Mouse (Mus musculus): ENCODE data around the gene Wipf2. TPM values are rescaled to one million over a fixed set of nuclear protein-coding genes. Genes with fewer than 3 reads are reported as not detected.
A peak's percentile ranks its signal among the peaks of the same experiment; 100 is the strongest.

The Wipf2 gene
- polyA plus RNA-seq, 1 experiment from 2014 or later, result 1.3 TPM

DNA sequence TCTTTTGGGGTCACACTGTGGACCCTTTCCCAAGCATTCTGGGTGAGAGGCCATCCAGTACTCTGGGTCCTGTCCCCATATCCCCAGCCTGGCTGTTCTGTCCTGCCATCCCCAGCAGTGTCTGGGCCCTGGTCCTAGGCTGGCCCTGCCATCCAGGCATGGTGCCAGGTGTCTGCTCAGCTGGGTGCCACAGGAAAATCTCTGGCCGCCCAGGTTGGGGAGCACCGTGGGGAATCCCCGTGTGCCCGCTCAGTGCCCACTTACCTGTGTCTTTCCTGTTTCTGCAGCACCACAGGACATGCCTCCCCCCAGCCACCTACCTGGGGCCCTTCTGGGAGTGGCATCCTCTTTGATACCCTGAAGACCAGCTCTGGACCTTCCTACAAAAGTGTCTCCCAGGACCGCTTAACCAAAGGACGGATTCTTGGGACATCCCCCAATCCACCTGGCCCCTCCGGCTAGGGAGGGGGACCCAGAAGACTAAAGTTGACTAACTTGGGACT is 86.6 kb downstream of the Wipf2 start:
- Histone ChIP-seq H3K27me3 (no peaks in the 10 kb centered on the region), H3K9me3 (replicated peaks) (no peaks in the 10 kb centered on the region), H3K9ac (no peak overlapping the region), H3K4me2 (no peak overlapping the region), H3K4me1 (replicated peaks) (peaks cover 93% of the 10 kb centered on the region), H3K4me3 (replicated peaks) (no peak overlapping the region), H3K27ac (no peak overlapping the region), H3K36me3 (no peaks in the 10 kb centered on the region)
- no peak for DNase-seq
- no peak for ATAC-seq (ENCODE audit: low read depth)
- WGBS (ENCODE audit: insufficient replicate concordance), result 80% methylated on average over 7 of the region's 7 CpGs

DNA sequence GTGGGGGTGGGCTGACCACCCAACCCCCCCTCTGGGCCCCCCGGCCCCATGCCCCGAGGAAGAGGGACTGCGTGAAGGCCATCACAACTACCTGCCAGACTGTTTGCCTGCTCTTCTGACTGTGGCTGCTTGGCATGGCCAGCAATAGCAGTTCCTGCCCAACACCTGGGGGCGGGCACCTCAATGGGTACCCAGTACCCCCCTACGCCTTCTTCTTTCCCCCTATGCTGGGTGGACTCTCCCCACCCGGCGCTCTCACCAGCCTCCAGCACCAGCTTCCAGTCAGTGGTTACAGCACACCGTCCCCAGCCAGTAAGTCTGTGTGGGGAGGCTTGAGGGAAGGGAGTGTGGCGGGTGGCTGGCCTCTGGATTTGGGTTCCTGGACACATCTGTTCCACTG is 87.0 kb downstream of the Wipf2 start:
- Histone ChIP-seq H3K36me3 (no peaks in the 10 kb centered on the region), H3K4me1 (replicated peaks) (peaks cover 92% of the 10 kb centered on the region), H3K4me2 (no peak overlapping the region), H3K9ac (no peak overlapping the region), H3K27me3 (no peaks in the 10 kb centered on the region), H3K9me3 (replicated peaks) (no peaks in the 10 kb centered on the region), H3K27ac (no peak overlapping the region), H3K4me3 (replicated peaks) (no peak overlapping the region)
- DNase-seq (no peak), ATAC-seq (ENCODE audit: low read depth) (no peak)
- WGBS (ENCODE audit: insufficient replicate concordance), result 67% methylated on average over 9 of the region's 9 CpGs

DNA sequence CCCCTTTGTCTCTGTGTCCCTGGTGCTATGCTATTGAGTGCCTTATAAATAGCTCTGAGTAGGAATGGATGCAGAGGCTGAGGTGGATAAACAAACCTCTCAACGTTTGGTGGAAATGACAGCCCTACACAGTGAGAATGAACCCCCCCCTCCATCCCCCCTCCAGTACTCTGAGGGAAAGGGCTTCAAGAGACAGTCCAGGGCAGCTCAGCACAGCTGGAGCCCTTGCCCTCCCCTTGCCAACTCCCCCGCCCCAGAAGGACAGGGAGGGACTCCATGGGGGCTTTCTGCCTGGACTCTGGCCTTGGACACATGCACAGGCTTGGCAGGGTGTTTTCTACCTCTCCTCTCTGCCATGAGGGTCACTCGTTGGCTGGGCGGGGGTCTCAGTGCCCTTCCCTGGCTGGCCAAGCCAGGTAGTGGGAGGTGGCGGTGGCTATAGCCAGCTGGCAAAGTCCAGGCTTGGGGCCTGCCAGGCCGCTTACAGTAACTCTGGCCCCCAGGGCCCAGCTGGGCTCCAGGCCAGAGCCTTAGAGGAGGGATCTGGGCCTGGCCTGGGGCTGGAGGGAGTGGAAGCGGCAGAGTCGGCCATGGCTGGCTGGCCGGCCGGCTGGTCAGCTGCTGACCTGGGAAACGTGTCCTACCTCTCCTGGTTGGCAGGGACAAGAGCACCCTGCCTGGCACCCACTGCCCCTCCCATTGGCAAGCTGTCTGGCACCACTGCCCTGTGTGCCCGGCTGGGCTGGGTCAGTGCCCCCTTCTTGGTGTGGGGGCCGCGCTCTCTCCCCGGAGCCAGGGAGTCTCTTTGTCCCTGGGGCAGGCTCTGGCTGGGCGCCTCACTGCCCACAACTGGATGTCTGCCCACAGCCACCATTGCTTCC is 87.8 kb downstream of the Wipf2 start:
- H3K4me3 ChIP-seq (replicated peaks), result no peak overlapping the region
- no peak for ATAC-seq (ENCODE audit: low read depth)
- H3K27ac ChIP-seq, result peak overlapping the region; percentile 58
- 70% methylated on average over 16 of the region's 16 CpGs for WGBS (ENCODE audit: insufficient replicate concordance)
- no peaks in the 10 kb centered on the region for H3K9me3 ChIP-seq (replicated peaks)
- no peak overlapping the region for H3K9ac ChIP-seq
- H3K27me3 ChIP-seq, result no peaks in the 10 kb centered on the region
- H3K36me3 ChIP-seq, result no peaks in the 10 kb centered on the region
- peaks cover 90% of the 10 kb centered on the region for H3K4me1 ChIP-seq (replicated peaks)
- DNase-seq, result no peak
- no peak overlapping the region for H3K4me2 ChIP-seq

DNA sequence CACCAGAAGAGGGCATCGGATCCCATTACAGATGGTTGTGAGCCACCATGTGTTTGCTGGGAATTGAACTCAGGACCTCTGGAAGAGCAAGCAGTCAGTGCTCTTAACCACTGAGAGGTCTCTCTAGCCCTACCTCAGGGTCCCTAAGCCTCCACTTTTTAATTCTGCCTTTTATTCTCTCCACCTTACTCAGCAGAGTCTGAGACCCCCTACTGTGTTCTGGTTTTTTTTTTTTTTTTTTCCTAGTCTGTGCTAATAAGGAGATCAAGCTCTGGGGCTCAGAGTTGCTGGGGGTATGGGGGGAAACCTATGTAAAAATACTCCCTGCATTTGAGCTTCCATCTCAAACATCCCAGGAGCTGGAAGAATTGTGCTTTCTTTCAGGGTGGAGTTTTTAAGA is 88.7 kb downstream of the Wipf2 start:
- Histone ChIP-seq H3K27me3 (no peaks in the 10 kb centered on the region), H3K4me2 (no peak overlapping the region), H3K9ac (no peak overlapping the region), H3K4me1 (replicated peaks) (peaks cover 88% of the 10 kb centered on the region), H3K27ac (no peak overlapping the region; the same call in 1 of the 2 replicates), H3K4me3 (replicated peaks) (no peak overlapping the region), H3K9me3 (replicated peaks) (no peaks in the 10 kb centered on the region), H3K36me3 (no peaks in the 10 kb centered on the region)
- no peak for ATAC-seq (ENCODE audit: low read depth)
- no peak for DNase-seq
- WGBS (ENCODE audit: insufficient replicate concordance), result 77% methylated on average over 1 of the region's 1 CpGs

DNA sequence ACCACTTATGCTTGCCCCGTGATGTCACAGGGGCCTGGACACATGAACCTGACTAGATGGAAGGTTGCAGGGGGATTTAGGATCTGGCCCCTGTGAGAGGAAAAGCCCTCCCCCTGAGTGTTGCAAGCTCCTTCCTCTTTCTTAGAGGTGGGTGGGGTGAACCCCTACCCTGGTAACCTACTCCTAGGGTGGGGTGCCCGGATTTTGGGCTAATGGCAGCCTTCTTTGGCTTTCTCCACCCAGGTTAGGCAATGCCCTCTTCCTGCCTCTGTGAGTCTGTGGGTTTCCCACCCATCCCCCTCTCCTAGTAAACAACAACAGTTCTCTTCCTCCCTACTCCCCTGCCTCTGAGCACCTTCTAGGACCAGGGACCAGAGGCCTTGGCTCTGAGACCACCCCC is 89.3 kb downstream of the Wipf2 start:
- ATAC-seq (ENCODE audit: low read depth), result no peak
- H3K4me1 ChIP-seq (replicated peaks), result peaks cover 84% of the 10 kb centered on the region
- no peaks in the 10 kb centered on the region for H3K27me3 ChIP-seq
- 29% methylated on average over 2 of the region's 2 CpGs for WGBS (ENCODE audit: insufficient replicate concordance)
- H3K9me3 ChIP-seq (replicated peaks), result no peaks in the 10 kb centered on the region
- no peak overlapping the region for H3K27ac ChIP-seq
- H3K4me2 ChIP-seq, result no peak overlapping the region
- no peak overlapping the region for H3K9ac ChIP-seq
- no peaks in the 10 kb centered on the region for H3K36me3 ChIP-seq
- no peak overlapping the region for H3K4me3 ChIP-seq (replicated peaks)
- no peak for DNase-seq

DNA sequence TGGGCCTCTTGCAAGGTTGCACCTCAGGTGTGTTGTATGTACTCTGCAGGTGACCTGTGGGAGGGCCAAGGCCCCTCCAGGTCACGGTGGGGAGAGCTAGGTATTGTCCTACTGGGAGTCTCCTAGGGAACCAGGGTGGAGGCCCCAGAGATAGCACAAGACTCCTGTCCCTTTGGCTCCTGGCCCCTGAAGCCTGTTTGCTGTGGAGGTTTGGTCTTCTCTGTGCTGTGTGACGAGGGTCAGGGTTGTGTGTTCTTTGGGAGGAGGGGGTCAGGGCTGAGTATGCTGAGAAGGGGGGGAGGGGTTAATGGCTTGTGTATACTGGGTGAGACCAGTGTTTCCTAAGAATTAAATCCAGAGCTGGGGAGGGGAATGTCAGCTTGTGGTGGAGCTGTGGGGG is 89.9 kb downstream of the Wipf2 start:
- Histone ChIP-seq H3K9me3 (replicated peaks) (no peaks in the 10 kb centered on the region), H3K4me2 (peak overlapping the region; percentile 33; the same call in 1 of the 2 replicates), H3K36me3 (no peaks in the 10 kb centered on the region), H3K4me1 (replicated peaks) (peaks cover 82% of the 10 kb centered on the region), H3K27ac (peak overlapping the region; percentile 66; the same call in 1 of the 2 replicates), H3K9ac (no peak overlapping the region), H3K4me3 (replicated peaks) (no peak overlapping the region), H3K27me3 (no peaks in the 10 kb centered on the region)
- no peak for DNase-seq
- peak; percentile 55 for ATAC-seq (ENCODE audit: low read depth)
- WGBS (ENCODE audit: insufficient replicate concordance), result 23% methylated on average over 2 of the region's 2 CpGs

DNA sequence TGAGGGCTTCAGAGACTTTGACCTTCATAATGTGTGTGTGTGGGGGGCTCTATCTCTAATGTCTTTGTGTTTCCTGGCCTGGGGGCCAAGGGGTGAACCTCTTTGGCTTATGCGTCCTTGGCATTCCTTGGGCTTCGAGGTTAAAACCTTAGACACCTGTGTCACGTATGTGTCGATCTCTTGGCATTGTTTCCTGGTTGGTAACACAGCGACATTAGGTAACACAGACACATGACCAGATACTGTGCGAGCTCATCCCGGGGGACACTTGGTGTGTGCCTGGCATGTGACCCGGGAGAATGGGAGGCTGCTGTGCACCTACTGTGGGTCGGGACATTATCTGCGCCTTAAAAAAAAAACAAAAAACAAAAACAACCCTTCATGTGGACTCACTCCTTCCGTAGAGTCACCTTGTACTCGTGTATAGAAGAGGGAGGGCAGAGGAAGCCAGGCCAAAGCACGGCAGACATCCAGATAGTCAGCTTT is 90.4 kb downstream of the Wipf2 start:
- Histone ChIP-seq H3K27me3 (no peaks in the 10 kb centered on the region), H3K9ac (peak overlapping the region; percentile 29; the same call in 1 of the 2 replicates), H3K9me3 (replicated peaks) (no peaks in the 10 kb centered on the region), H3K4me1 (replicated peaks) (peaks cover 81% of the 10 kb centered on the region), H3K27ac (peak overlapping the region; percentile 66), H3K36me3 (no peaks in the 10 kb centered on the region), H3K4me2 (peak overlapping the region; percentile 33), H3K4me3 (replicated peaks) (0 out of 2 replicates have a peak overlapping the region, but pooled peaks have one; percentile 4)
- 25% methylated on average over 13 of the region's 13 CpGs for WGBS (ENCODE audit: insufficient replicate concordance)
- no peak for DNase-seq
- no peak for ATAC-seq (ENCODE audit: low read depth)

DNA sequence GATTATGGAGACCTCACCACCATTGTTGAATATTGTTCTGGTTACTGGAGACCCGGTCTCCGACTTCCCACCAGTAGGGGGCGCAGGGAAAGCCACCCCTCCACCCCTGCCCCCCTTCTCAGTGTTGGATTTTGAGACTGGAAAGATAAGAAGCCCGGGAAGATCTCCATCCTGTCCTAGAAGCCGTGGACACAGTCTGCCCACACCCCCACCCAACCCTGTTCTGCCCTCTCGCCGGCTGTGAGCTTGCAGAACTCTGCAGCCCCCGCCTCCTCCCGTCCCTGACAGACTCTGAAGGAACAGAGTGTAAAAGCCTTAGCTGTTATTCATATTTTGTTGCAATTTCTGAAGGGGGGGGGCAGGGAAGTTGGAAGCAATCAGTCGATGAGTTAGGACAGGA is 90.9 kb downstream of the Wipf2 start:
- ATAC-seq (ENCODE audit: low read depth) (peak; percentile 23; the same call in 1 of the 2 replicates), DNase-seq (no peak)
- H3K27ac ChIP-seq, result peak overlapping the region; percentile 66
- no peaks in the 10 kb centered on the region for H3K9me3 ChIP-seq (replicated peaks)
- H3K9ac ChIP-seq, result peak overlapping the region; percentile 29; the same call in 1 of the 2 replicates
- no peaks in the 10 kb centered on the region for H3K27me3 ChIP-seq
- peaks cover 81% of the 10 kb centered on the region for H3K4me1 ChIP-seq (replicated peaks)
- H3K4me2 ChIP-seq, result peak overlapping the region; percentile 33
- H3K4me3 ChIP-seq (replicated peaks), result 0 out of 2 replicates have a peak overlapping the region, but pooled peaks have one; percentile 4
- no peaks in the 10 kb centered on the region for H3K36me3 ChIP-seq
- 10% methylated on average over 10 of the region's 10 CpGs for WGBS (ENCODE audit: insufficient replicate concordance)

Other genes with a start within 250 kb of the Wipf2 start
- 0.53 and 0.90 TPM in 2 replicates for gene Gm12355, start 238.0 kb upstream of the Wipf2 start, polyA plus RNA-seq (2015; fragmentation: Nextera tagmentation; extraction: Ambion mirVana)
- gene Gsdma3, start 237.3 kb upstream of the Wipf2 start, polyA plus RNA-seq (2015; fragmentation: Nextera tagmentation; extraction: Ambion mirVana), result not detected in 2 replicates
- not detected in 2 replicates for gene Gsdma2, start 216.9 kb upstream of the Wipf2 start, polyA plus RNA-seq (2015; fragmentation: Nextera tagmentation; extraction: Ambion mirVana)
- gene Gsdma, start 199.3 kb upstream of the Wipf2 start, polyA plus RNA-seq (2015; fragmentation: Nextera tagmentation; extraction: Ambion mirVana), result not detected in 2 replicates
- gene Psmd3, start 181.1 kb upstream of the Wipf2 start, polyA plus RNA-seq (2015; fragmentation: Nextera tagmentation; extraction: Ambion mirVana), result 143 and 151 TPM in 2 replicates
- not detected in 2 replicates for gene Csf3, start 162.4 kb upstream of the Wipf2 start, polyA plus RNA-seq (2015; fragmentation: Nextera tagmentation; extraction: Ambion mirVana)
- 27.6 and 36.0 TPM in 2 replicates for gene Med24, start 134.2 kb upstream of the Wipf2 start, polyA plus RNA-seq (2015; fragmentation: Nextera tagmentation; extraction: Ambion mirVana)
- gene Thra, start 123.0 kb upstream of the Wipf2 start, polyA plus RNA-seq (2015; fragmentation: Nextera tagmentation; extraction: Ambion mirVana), result 8.8 and 9.8 TPM in 2 replicates
- 0.59 and 1.0 TPM in 2 replicates for gene Nr1d1, start 88.3 kb upstream of the Wipf2 start, polyA plus RNA-seq (2015; fragmentation: Nextera tagmentation; extraction: Ambion mirVana)
- 6.8 and 6.9 TPM in 2 replicates for gene Msl1, start 68.1 kb upstream of the Wipf2 start, polyA plus RNA-seq (2015; fragmentation: Nextera tagmentation; extraction: Ambion mirVana)
- gene Casc3, start 58.7 kb upstream of the Wipf2 start, polyA plus RNA-seq (2015; fragmentation: Nextera tagmentation; extraction: Ambion mirVana), result 13.3 and 16.1 TPM in 2 replicates
- 0.20 and 0.23 TPM in 2 replicates for gene Rapgefl1, start 26.9 kb upstream of the Wipf2 start, polyA plus RNA-seq (2015; fragmentation: Nextera tagmentation; extraction: Ambion mirVana)
- gene Cdc6, start 44.2 kb downstream of the Wipf2 start, polyA plus RNA-seq (2015; fragmentation: Nextera tagmentation; extraction: Ambion mirVana), result 69.1 and 79.8 TPM in 2 replicates
- 3.4 and 3.8 TPM in 2 replicates for gene Rara, start 64.2 kb downstream of the Wipf2 start, polyA plus RNA-seq (2015; fragmentation: Nextera tagmentation; extraction: Ambion mirVana)
- gene Gjd3, start 119.4 kb downstream of the Wipf2 start, polyA plus RNA-seq (2015; fragmentation: Nextera tagmentation; extraction: Ambion mirVana), result not detected in 2 replicates
- gene Top2a, start 160.6 kb downstream of the Wipf2 start, polyA plus RNA-seq (2015; fragmentation: Nextera tagmentation; extraction: Ambion mirVana), result 208 and 245 TPM in 2 replicates
- 168 and 194 TPM in 2 replicates for gene Igfbp4, start 177.6 kb downstream of the Wipf2 start, polyA plus RNA-seq (2015; fragmentation: Nextera tagmentation; extraction: Ambion mirVana)
- gene Tns4, start 225.7 kb downstream of the Wipf2 start, polyA plus RNA-seq (2015; fragmentation: Nextera tagmentation; extraction: Ambion mirVana), result 0.22 and 0.32 TPM in 2 replicates